Mouse (Mus musculus): Measurements from ENCODE around the gene Il17rd.

Gene Il17rd

GRCm38 (mm10) chr14:27094247-27094646, 55.5 kb downstream of the Il17rd start:
- DNase-seq (ENCODE audit: low spot score in 2 of 2), result no peak

GRCm38 (mm10) chr14:27096133-27096532, 57.4 kb downstream of the Il17rd start:
- no peak for DNase-seq (ENCODE audit: low spot score in 2 of 2)

GRCm38 (mm10) chr14:27096779-27097178, 58.0 kb downstream of the Il17rd start:
- peak in 1 of 2 experiments; percentile 52 for DNase-seq (ENCODE audit: low spot score in 2 of 2)

- DNase-seq (ENCODE audit: low spot score in 2 of 2), result no peak
Observed at GRCm38 (mm10) chr14:27101735-27102134, 63.0 kb downstream of the Il17rd start.

- no peak for DNase-seq (ENCODE audit: low spot score in 2 of 2)
Observed at GRCm38 (mm10) chr14:27102720-27103119, 64.0 kb downstream of the Il17rd start.

GRCm38 (mm10) chr14:27105731-27106457, 67.2 kb downstream of the Il17rd start:
- DNase-seq (ENCODE audit: low spot score in 2 of 2), result no peak

- no peak for DNase-seq (ENCODE audit: low spot score in 2 of 2)
Observed at GRCm38 (mm10) chr14:27108748-27109504, 70.2 kb downstream of the Il17rd start.

- peak in 1 of 2 experiments; percentile 29 for DNase-seq (ENCODE audit: low spot score in 2 of 2)
Observed at GRCm38 (mm10) chr14:27114362-27115274, 75.9 kb downstream of the Il17rd start, which contains the start of gene Arhgef3. TSS of gene Arhgef3 (plus strand) at chr14:27114899.

GRCm38 (mm10) chr14:27115275-27115660, 76.5 kb downstream of the Il17rd start:
- no peak for DNase-seq (ENCODE audit: low spot score in 2 of 2)

- no peak for DNase-seq (ENCODE audit: low spot score in 2 of 2)
Observed at GRCm38 (mm10) chr14:27115991-27116390, 77.2 kb downstream of the Il17rd start.

GRCm38 (mm10) chr14:27116577-27117165, 77.9 kb downstream of the Il17rd start:
- DNase-seq (ENCODE audit: low spot score in 2 of 2), result no peak

GRCm38 (mm10) chr14:27118546-27118945, 79.8 kb downstream of the Il17rd start:
- DNase-seq (ENCODE audit: low spot score in 2 of 2), result no peak

- no peak for DNase-seq (ENCODE audit: low spot score in 2 of 2)
Observed at GRCm38 (mm10) chr14:27122646-27123045, 83.9 kb downstream of the Il17rd start.

- no peak for DNase-seq (ENCODE audit: low spot score in 2 of 2)
Observed at GRCm38 (mm10) chr14:27123543-27123942, 84.8 kb downstream of the Il17rd start.

- DNase-seq (ENCODE audit: low spot score in 2 of 2), result no peak
Observed at GRCm38 (mm10) chr14:27130031-27130430, 91.3 kb downstream of the Il17rd start.

- DNase-seq (ENCODE audit: low spot score in 2 of 2), result no peak
Observed at GRCm38 (mm10) chr14:27130676-27131075, 91.9 kb downstream of the Il17rd start.

GRCm38 (mm10) chr14:27131521-27131920, 92.8 kb downstream of the Il17rd start:
- no peak for DNase-seq (ENCODE audit: low spot score in 2 of 2)

- DNase-seq (ENCODE audit: low spot score in 2 of 2), result no peak
Observed at GRCm38 (mm10) chr14:27138891-27139290, 100.2 kb downstream of the Il17rd start.

GRCm38 (mm10) chr14:27139968-27140367, 101.2 kb downstream of the Il17rd start:
- no peak for DNase-seq (ENCODE audit: low spot score in 2 of 2)

- no peak for DNase-seq (ENCODE audit: low spot score in 2 of 2)
Observed at GRCm38 (mm10) chr14:27141486-27141885, 102.7 kb downstream of the Il17rd start.

- DNase-seq (ENCODE audit: low spot score in 2 of 2), result no peak
Observed at GRCm38 (mm10) chr14:27142680-27143079, 103.9 kb downstream of the Il17rd start.
